Mouse (Mus musculus): ENCODE measurements around the gene Erich6.

Gene Erich6

GRCm38 (mm10) chr3:58636406-58637295, at the start of gene Erich6:
Erich6 (minus strand) TSS chr3:58637207.
- DNase-seq (ENCODE audit: low read depth, low spot score) = peak; percentile 68

GRCm38 (mm10) chr3:58686206-58686921, 49.4 kb upstream of the Erich6 start:
- DNase-seq (ENCODE audit: low read depth, low spot score) = no peak

GRCm38 (mm10) chr3:58685396-58685795, 48.4 kb upstream of the Erich6 start:
- DNase-seq (ENCODE audit: low read depth, low spot score) = no peak

GRCm38 (mm10) chr3:58683346-58683745, 46.3 kb upstream of the Erich6 start:
- no peak for DNase-seq (ENCODE audit: low read depth, low spot score)

GRCm38 (mm10) chr3:58682336-58682735, 45.3 kb upstream of the Erich6 start:
- DNase-seq (ENCODE audit: low read depth, low spot score) = no peak

GRCm38 (mm10) chr3:58681831-58682230, 44.8 kb upstream of the Erich6 start:
- no peak for DNase-seq (ENCODE audit: low read depth, low spot score)

GRCm38 (mm10) chr3:58680943-58681637, 44.1 kb upstream of the Erich6 start:
- no peak for DNase-seq (ENCODE audit: low read depth, low spot score)

- no peak for DNase-seq (ENCODE audit: low read depth, low spot score)
These were observed 43.0 kb upstream of the Erich6 start for GRCm38 (mm10) chr3:58679996-58680395.

- DNase-seq (ENCODE audit: low read depth, low spot score) = peak; percentile 33
These were observed 41.9 kb upstream of the Erich6 start for GRCm38 (mm10) chr3:58678905-58679304.

GRCm38 (mm10) chr3:58678384-58678783, 41.4 kb upstream of the Erich6 start:
- no peak for DNase-seq (ENCODE audit: low read depth, low spot score)

GRCm38 (mm10) chr3:58677615-58678014, 40.6 kb upstream of the Erich6 start:
- no peak for DNase-seq (ENCODE audit: low read depth, low spot score)

- DNase-seq (ENCODE audit: low read depth, low spot score) = no peak
These were observed 36.3 kb upstream of the Erich6 start for GRCm38 (mm10) chr3:58673295-58673694.

GRCm38 (mm10) chr3:58672481-58673183, 35.6 kb upstream of the Erich6 start:
- no peak for DNase-seq (ENCODE audit: low read depth, low spot score)

GRCm38 (mm10) chr3:58671616-58672250, 34.7 kb upstream of the Erich6 start:
- DNase-seq (ENCODE audit: low read depth, low spot score) = no peak

GRCm38 (mm10) chr3:58663970-58664369, 27.0 kb upstream of the Erich6 start:
- no peak for DNase-seq (ENCODE audit: low read depth, low spot score)

- DNase-seq (ENCODE audit: low read depth, low spot score) = no peak
These were observed 23.6 kb upstream of the Erich6 start for GRCm38 (mm10) chr3:58660636-58661035.

GRCm38 (mm10) chr3:58657356-58657755, 20.3 kb upstream of the Erich6 start:
- no peak for DNase-seq (ENCODE audit: low read depth, low spot score)

GRCm38 (mm10) chr3:58655362-58656130, 18.5 kb upstream of the Erich6 start:
- DNase-seq (ENCODE audit: low read depth, low spot score) = peak; percentile 70

GRCm38 (mm10) chr3:58653907-58654306, 16.9 kb upstream of the Erich6 start:
- no peak for DNase-seq (ENCODE audit: low read depth, low spot score)

GRCm38 (mm10) chr3:58650328-58650727, 13.3 kb upstream of the Erich6 start:
- DNase-seq (ENCODE audit: low read depth, low spot score) = no peak

All from mesoderm, embryonic 11.5 days (tissue).